Comparison of ENCODE assay signal across 22 mouse cellular contexts in genomic region chr10:118045427-118045826, GRCm38 (mm10).
DNase-seq lines count a peak whose midpoint lies in the region; ATAC-seq and TF ChIP-seq lines count a peak whose summit lies in the region.
"Had no signal": no experiment of that assay in that cellular context is flagged by ENCODE, and none has a peak within 500 bp of the region (broad histone marks: within the 10 kb centered on the region; RNA-seq: fewer than 3 reads in every experiment).

No protein-coding gene starts in this region.

- WGBS in forebrain, embryonic 13.5 days: 89% methylated on average over 2 of the region's 2 CpGs
- 81% methylated on average over 2 of the region's 2 CpGs for WGBS in forebrain, postnatal 0 days
- WGBS in midbrain, embryonic 16.5 days: 80% methylated on average over 2 of the region's 2 CpGs
- 89% methylated on average over 2 of the region's 2 CpGs for WGBS in midbrain, embryonic 11.5 days
- 90% methylated on average over 2 of the region's 2 CpGs for WGBS in lung, postnatal 0 days

- no peaks in the 10 kb centered on the region for H3K36me3 ChIP-seq in forebrain, embryonic 13.5 days (ENCODE audit: poor library complexity, severe bottlenecking)
- no peaks in the 10 kb centered on the region for H3K36me3 ChIP-seq in forebrain, postnatal 0 days (ENCODE audit: insufficient read depth)
- H3K36me3 ChIP-seq in midbrain, embryonic 16.5 days (ENCODE audit: control insufficient read depth, insufficient read depth, low read length): no peaks in the 10 kb centered on the region
- no peaks in the 10 kb centered on the region for H3K36me3 ChIP-seq in midbrain, embryonic 11.5 days (ENCODE audit: control insufficient read depth, insufficient read depth, low read length)
- H3K36me3 ChIP-seq in lung, postnatal 0 days (ENCODE audit: insufficient read depth, low read length): no peaks in the 10 kb centered on the region
- H3K36me3 ChIP-seq: embryonic facial prominence, embryonic 15.5 days; heart, embryonic 13.5 days; hindbrain, embryonic 12.5 days had no signal

- ATAC-seq in forebrain, embryonic 13.5 days: 0 out of 2 replicates have a peak, but pooled peaks have one; percentile 19
- no peak for ATAC-seq in forebrain, postnatal 0 days
- 0 out of 2 replicates have a peak, but pooled peaks have one; percentile 3 for ATAC-seq in midbrain, embryonic 16.5 days
- ATAC-seq in midbrain, embryonic 11.5 days (ENCODE audit: low FRiP score): no peak
- no peak for ATAC-seq in lung, postnatal 0 days
- ATAC-seq: CD4-positive, CD25-positive, alpha-beta regulatory T cell, adult 4 months; inflammation-experienced regulatory T-cells, adult 6 months had no signal

- no peak overlapping the region for H3K4me2 ChIP-seq in forebrain, embryonic 13.5 days
- no peak overlapping the region for H3K4me2 ChIP-seq in forebrain, postnatal 0 days (ENCODE audit: low read depth)
- no peak overlapping the region for H3K4me2 ChIP-seq in midbrain, embryonic 16.5 days (ENCODE audit: low read length)
- H3K4me2 ChIP-seq in midbrain, embryonic 11.5 days: no peak overlapping the region
- H3K4me2 ChIP-seq in lung, postnatal 0 days (replicated peaks; ENCODE audit: low read depth, low read length): no peak overlapping the region
- H3K4me2 ChIP-seq: embryonic facial prominence, embryonic 15.5 days; heart, embryonic 13.5 days; hindbrain, embryonic 12.5 days had no signal

- TF ChIP-seq EP300 in lung, postnatal 0 days (IDR thresholded peaks at IDR 0.05): no peak

- no peaks in the 10 kb centered on the region for H3K27me3 ChIP-seq in forebrain, embryonic 13.5 days
- no peaks in the 10 kb centered on the region for H3K27me3 ChIP-seq in forebrain, postnatal 0 days (ENCODE audit: insufficient read depth, low read length)
- H3K27me3 ChIP-seq in midbrain, embryonic 16.5 days (ENCODE audit: control insufficient read depth, insufficient read depth, low read depth, low read length): no peaks in the 10 kb centered on the region
- H3K27me3 ChIP-seq in midbrain, embryonic 11.5 days (ENCODE audit: control insufficient read depth, insufficient read depth, low read length): no peaks in the 10 kb centered on the region
- no peaks in the 10 kb centered on the region for H3K27me3 ChIP-seq in lung, postnatal 0 days (replicated peaks; ENCODE audit: insufficient read depth, low read length)
- H3K27me3 ChIP-seq: embryonic facial prominence, embryonic 15.5 days; heart, embryonic 13.5 days; hindbrain, embryonic 12.5 days had no signal

- DNase-seq in forebrain, postnatal 0 days: no peak
- DNase-seq in midbrain, embryonic 11.5 days (ENCODE audit: low spot score, missing footprints): no peak
- DNase-seq in ZHBTc4 (ENCODE audit: low read depth, low spot score): peak; percentile 26
- no peak for DNase-seq in right cerebral cortex, postnatal 4 days
- DNase-seq in lung, postnatal 0 days (ENCODE audit: low spot score): no peak
- DNase-seq: adrenal gland, adult 8-10 months; adrenal gland, postnatal 36 days; cerebellum, adult 2 months; cerebellum, postnatal 10 days; embryo, embryonic 11 days; gastrocnemius, adult 2 months; gastrocnemius, postnatal 25 days; heart, postnatal 4 days; kidney, adult 18-20 months had no signal

- H3K9me3 ChIP-seq in forebrain, embryonic 13.5 days (replicated peaks): no peaks in the 10 kb centered on the region
- no peaks in the 10 kb centered on the region for H3K9me3 ChIP-seq in forebrain, postnatal 0 days (ENCODE audit: low read length)
- no peaks in the 10 kb centered on the region for H3K9me3 ChIP-seq in midbrain, embryonic 16.5 days (replicated peaks; ENCODE audit: control insufficient read depth, low read length, poor library complexity, severe bottlenecking)
- no peaks in the 10 kb centered on the region for H3K9me3 ChIP-seq in midbrain, embryonic 11.5 days (ENCODE audit: control insufficient read depth, low read length)
- H3K9me3 ChIP-seq in lung, postnatal 0 days (ENCODE audit: low read length): no peaks in the 10 kb centered on the region
- H3K9me3 ChIP-seq: embryonic facial prominence, embryonic 15.5 days; heart, embryonic 13.5 days; hindbrain, embryonic 12.5 days had no signal

- no peak for TF ChIP-seq CTCF in forebrain, postnatal 0 days (IDR thresholded peaks at IDR 0.05; ENCODE audit: low read depth)
- TF ChIP-seq CTCF in lung, postnatal 0 days (IDR thresholded peaks at IDR 0.05): no peak

- H3K4me3 ChIP-seq in forebrain, embryonic 13.5 days: no peak overlapping the region
- H3K4me3 ChIP-seq in forebrain, postnatal 0 days (ENCODE audit: low read depth, low read length): no peak overlapping the region
- H3K4me3 ChIP-seq in midbrain, embryonic 16.5 days (ENCODE audit: low read depth, low read length): no peak overlapping the region
- no peak overlapping the region for H3K4me3 ChIP-seq in midbrain, embryonic 11.5 days (ENCODE audit: low read depth, low read length)
- no peak overlapping the region for H3K4me3 ChIP-seq in lung, postnatal 0 days (ENCODE audit: low read depth, low read length)
- H3K4me3 ChIP-seq: embryonic facial prominence, embryonic 15.5 days; erythroblast, embryonic 14.5 days; gastrocnemius, adult 2 months; heart, embryonic 13.5 days; hindbrain, embryonic 12.5 days had no signal

- no peak overlapping the region for H3K27ac ChIP-seq in forebrain, embryonic 13.5 days
- no peak overlapping the region for H3K27ac ChIP-seq in forebrain, postnatal 0 days (ENCODE audit: low read depth, low read length)
- H3K27ac ChIP-seq in midbrain, embryonic 16.5 days (ENCODE audit: low read length): no peak overlapping the region
- H3K27ac ChIP-seq in midbrain, embryonic 11.5 days (ENCODE audit: low read depth, low read length): no peak overlapping the region
- no peak overlapping the region for H3K27ac ChIP-seq in lung, postnatal 0 days (ENCODE audit: low read length)
- H3K27ac ChIP-seq: embryonic facial prominence, embryonic 15.5 days; gastrocnemius, adult 2 months; heart, embryonic 13.5 days; hindbrain, embryonic 12.5 days had no signal

- H3K9ac ChIP-seq in forebrain, embryonic 13.5 days: no peak overlapping the region
- no peak overlapping the region for H3K9ac ChIP-seq in forebrain, postnatal 0 days
- no peak overlapping the region for H3K9ac ChIP-seq in midbrain, embryonic 16.5 days (ENCODE audit: low read depth, low read length)
- H3K9ac ChIP-seq in midbrain, embryonic 11.5 days (ENCODE audit: low read length): no peak overlapping the region
- H3K9ac ChIP-seq in lung, postnatal 0 days (replicated peaks; ENCODE audit: low read depth): no peak overlapping the region
- H3K9ac ChIP-seq: embryonic facial prominence, embryonic 15.5 days; heart, embryonic 13.5 days; hindbrain, embryonic 12.5 days had no signal

- 0 out of 2 replicates have a peak, but pooled peaks cover 6% of the 10 kb centered on the region for H3K4me1 ChIP-seq in forebrain, embryonic 13.5 days
- no peaks in the 10 kb centered on the region for H3K4me1 ChIP-seq in forebrain, postnatal 0 days (ENCODE audit: insufficient read depth)
- no peaks in the 10 kb centered on the region for H3K4me1 ChIP-seq in midbrain, embryonic 16.5 days (ENCODE audit: control insufficient read depth, insufficient read depth, low read length)
- H3K4me1 ChIP-seq in midbrain, embryonic 11.5 days (ENCODE audit: control insufficient read depth, insufficient read depth, low read length): no peaks in the 10 kb centered on the region
- H3K4me1 ChIP-seq in lung, postnatal 0 days (ENCODE audit: insufficient read depth, low read depth, low read length): no peaks in the 10 kb centered on the region

Comparison
In these comparisons a context has a peak if more than half of its experiments do, and no peak if none do; other contexts are left out.
1. ATAC-seq: peak in forebrain, embryonic 13.5 days (single experiment) and midbrain, embryonic 16.5 days (single experiment); none in forebrain, postnatal 0 days (single experiment), midbrain, embryonic 11.5 days (single experiment) and lung, postnatal 0 days (single experiment).